Mouse (Mus musculus) brain, embryonic 18.5 days (tissue): Measurements from ENCODE around the gene Atp1a4.

Experiments used
- DNase-seq: peaks from one replicate; pipeline ENCODE4 v3.0.0-alpha.2; 2012; ENCODE audit warnings: low read depth, low spot score

Atp1a4 gene

DNA sequence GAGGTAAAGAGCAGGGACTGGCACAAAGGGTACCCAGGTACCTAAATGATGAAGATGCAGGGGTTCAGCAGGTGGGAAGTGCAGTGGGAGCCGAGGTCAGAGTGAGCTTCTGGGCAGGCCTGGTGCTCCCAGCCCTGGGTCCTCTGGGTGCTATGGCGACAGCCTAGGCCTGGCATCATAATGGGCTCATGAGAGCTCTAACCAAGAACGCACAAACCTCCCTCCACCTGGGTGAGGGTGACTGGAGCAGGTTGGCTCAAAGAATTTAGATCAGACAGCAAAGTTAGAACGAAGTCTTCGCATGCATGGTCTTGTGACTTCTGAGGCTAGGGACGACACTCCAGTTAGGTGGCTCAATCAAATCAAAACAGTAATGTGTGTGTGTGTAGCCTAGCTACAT is at the start of gene Atp1a4:
Gene Atp1a4 (minus strand): TSS at position 101 of the 400 bp plus-strand sequence.
- no peak for DNase-seq

DNA sequence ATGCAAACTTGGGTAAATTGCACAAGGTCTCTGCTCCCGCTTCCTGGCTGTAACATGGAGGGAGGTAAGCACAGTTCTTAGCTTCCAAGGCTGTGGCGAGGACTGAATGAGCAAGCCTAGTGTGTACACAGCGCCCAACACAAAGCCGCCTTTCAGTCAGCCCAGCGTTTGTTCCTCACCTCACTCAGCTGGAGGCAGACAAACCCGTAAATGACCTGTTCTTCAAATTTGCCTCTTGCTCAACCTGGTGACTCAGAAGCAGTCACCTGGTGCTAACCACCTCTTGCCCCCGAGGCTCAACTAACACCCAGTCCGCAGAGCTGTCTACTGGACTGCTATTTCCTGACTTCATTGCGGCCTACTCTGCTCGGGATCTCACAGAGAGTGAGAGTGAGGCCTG is 49.7 kb upstream of the Atp1a4 start:
- no peak for DNase-seq

DNA sequence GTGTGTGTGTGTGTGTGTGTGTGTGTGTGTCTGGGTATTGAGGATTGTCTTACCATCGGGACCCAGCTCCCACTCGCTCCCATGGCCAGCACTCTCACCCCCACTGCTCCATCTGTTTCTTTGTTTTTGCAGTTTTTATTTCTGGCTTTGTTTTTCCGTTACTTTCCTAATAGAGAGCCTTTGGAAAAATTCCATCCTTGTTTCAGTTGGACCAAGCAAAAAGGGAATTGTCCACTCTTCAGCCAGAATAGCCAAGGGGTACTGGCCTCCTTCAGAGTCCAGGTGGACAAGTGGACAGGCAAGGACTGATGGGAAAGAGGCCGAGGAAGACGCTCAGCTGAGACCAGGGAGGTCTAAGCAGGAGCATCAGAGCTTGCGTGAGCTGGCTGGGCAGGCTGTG is 48.7 kb upstream of the Atp1a4 start:
- DNase-seq = no peak

DNA sequence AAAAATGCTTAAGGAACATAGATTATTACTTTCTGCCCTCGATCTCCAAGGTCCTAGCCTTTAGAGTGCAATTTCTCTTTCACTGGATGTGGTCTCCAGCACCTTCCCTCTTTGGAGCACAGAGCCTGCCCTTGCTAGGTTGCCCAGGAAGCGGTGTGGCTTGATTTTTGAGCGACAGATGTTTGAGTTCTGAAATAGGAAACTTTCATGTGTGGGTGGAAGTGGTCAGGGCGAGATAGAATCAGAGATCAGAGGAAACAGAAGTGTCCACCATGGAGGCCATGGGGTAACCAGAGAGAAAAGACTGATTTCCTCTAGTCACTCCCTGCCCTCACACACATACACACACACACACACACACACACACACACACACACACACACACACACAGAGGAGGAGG is 48.0 kb upstream of the Atp1a4 start:
- DNase-seq = no peak

DNA sequence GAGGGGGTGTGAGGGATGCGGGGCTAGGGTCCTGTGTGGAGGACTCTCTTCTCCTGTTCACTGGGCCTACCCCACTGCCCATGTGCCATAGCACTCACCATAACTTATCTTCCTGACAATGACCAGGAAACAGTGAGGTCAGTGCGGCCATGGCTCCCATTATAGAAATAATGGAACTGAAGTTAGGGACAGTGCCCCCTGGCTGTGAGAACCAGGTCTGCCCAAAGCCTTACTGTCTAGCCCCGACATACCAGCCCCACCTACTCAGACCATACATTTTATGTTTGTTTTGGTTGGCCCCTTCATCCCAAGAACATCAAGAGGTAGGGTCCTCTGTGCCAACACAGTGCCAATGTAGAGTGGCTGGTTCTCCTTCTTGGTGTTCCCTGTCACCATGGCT is 47.4 kb upstream of the Atp1a4 start:
- no peak for DNase-seq

DNA sequence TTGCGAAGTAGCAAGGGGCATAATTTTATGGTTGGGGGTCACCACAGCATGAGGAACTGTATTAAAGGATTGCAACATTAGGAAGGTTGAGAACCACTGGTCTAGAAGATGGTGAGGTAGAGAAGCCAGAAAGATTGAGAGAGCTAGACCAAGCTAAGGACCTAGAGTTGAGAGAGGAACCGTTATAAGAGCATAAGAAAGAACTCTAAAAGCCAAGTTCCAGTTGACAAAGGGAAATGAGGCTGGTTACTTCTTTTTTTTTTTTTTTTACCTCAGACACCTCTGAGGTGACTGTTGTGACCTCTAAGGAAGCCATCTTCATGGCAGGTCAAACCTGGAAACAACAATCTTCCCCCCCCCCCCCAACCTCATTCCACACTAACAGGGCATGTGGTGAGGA is 46.9 kb upstream of the Atp1a4 start:
- no peak for DNase-seq

- DNase-seq = no peak
Measured at GRCm38 (mm10) chr1:172304443-172304842, 46.2 kb upstream of the Atp1a4 start.

DNA sequence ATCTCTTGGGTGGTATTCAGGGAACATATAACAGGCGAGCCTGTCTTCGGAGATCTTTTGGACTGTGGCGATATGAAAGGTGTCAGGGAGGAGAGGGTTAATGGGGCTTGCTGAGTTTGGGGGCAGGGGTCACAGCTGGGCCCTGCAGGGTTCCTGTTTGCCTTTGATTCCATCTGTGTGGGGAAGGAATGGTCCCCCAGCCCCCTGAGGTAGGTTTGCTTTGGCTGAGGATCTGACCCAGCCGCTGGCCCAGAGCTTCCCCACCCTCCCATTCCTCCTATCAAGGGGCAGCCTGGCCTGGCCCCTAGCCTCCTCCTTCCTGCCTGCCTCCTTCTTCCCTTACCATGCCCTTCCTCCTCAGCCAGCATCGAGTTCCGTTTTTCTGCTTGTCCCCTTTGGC is 44.6 kb upstream of the Atp1a4 start:
- DNase-seq = no peak

DNA sequence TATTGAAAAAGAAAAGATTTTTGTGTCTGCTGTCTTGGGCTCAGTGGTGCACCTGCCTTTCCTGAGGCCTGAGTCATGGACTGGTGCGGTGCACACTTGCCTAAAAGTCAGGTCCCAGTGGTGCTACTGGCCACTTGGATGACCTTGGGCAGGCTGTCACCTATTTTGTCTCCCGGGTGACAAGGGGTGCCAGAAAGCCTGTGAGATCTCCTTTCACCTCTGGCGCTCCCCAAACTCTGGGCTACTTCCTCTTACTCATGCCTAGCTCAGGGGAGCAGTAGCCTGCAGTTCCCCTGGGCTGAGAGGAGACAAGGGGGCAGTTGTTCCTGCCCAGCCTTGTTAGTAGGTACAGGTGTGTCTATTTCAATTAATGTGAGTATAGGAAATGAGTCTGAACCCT is 44.1 kb upstream of the Atp1a4 start:
- DNase-seq = no peak

GRCm38 (mm10) chr1:172301180-172301579 is 43.0 kb upstream of the Atp1a4 start:
- DNase-seq = no peak

DNA sequence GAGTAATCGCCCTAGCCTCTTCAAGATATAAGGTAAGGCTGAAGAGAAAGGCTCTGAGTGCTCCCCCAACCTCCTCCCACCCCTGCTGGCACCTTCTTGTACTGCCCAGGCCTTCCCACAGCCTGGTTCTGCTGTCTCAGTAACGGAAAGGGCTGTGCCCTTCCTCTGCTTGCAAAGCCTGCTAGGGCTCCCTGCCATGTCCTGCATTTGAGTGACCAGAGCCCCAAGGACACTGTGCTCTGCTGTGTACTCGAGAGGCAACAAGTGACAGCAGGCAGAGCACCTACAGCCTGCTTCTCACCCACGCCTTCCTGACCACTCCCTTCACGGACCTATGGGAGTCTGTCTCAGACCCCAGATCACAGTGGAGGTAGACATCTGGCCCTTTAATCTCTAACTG is 42.0 kb upstream of the Atp1a4 start:
- DNase-seq = no peak

GRCm38 (mm10) chr1:172299528-172299927 is 41.3 kb upstream of the Atp1a4 start:
- no peak for DNase-seq

DNA sequence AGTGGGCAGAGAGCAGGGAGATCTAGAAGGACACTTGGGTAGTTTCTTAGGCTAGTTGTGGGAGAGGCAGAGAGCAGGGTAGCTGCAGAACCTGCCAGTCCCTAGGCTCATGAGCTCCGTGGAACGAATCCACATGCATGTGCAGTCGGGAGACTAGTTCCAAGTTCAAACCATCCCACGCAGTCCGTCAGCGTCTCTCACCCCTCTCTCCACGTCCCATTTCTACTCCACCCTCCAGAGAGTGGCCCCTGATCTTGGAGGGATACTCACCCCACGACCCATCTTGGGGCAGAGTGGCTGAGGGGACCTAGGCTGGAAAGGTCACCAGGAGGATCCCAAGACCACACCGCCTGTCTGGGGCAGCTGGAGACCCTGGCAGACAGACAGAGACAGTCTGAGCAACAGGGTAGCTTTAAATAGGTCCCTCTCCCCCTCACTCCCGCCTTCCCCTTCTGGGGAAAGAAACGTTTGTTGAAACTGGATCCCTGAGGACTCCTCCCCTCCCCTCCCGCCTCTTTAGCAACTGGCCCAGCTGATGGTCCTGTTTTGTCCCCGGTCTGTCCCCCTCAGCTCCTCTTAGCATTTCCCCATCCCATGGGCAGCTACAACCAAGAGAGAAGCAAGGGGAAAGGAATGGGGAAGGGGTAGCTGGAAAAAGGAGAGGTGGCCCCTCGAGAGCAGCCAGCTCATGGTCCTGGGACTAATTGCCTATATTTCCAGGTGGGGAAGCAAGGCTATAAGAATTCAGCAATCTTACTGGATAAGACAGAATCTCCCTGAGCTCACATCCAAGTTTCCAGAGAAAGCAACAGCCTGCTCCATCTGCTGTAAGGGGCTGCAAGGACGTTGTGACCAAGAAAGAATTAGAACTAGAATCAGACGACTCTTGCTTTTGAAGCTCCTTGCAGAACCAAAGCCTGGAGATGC is 39.7 kb upstream of the Atp1a4 start, which contains the start of gene Atp1a2:
Gene Atp1a2 (minus strand): TSS at position 454 of the 927 bp plus-strand sequence.
- DNase-seq = no peak

- no peak for DNase-seq
Measured at GRCm38 (mm10) chr1:172296816-172297510, 38.7 kb upstream of the Atp1a4 start.

GRCm38 (mm10) chr1:172295751-172296197 is 37.6 kb upstream of the Atp1a4 start:
- DNase-seq = no peak

DNA sequence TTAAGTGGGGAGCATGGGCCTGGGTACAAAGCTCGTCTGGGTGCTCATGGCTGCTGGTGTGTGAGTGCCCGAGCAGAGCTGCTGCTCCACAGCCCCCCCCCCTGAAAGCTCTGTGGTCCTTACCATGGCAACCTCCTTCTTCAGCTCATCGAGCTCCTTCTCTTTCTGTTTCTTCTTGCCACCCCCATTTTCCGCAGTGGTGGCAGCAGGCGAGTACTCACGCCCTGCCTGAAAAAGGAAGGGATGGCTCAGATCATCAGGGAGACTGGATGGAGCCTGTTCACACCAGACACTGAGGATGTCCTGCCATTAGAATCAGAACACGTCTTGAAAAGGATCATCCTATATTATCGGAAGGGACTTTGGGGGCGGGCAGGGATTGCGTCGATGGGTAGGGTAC is 35.2 kb upstream of the Atp1a4 start:
- DNase-seq = no peak

DNA sequence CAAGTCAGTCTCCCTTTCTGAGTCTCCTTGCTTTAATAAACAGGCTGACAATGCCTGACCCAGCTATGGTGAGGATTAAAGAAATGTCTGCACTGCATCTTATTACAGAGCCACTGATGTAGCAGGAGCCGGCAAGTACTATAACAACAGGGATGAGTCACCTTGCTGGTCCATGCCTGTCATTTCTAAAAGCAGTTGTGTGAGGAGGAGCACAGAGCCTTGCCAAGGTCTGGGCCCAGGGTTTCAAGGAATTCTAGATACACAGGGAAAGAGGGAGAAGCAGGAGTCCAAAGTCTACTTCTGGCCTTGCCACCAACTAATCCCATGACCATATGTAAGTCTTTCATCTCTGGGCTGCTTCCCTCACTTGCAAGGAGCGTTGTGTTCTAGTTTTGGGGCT is 34.7 kb upstream of the Atp1a4 start:
- no peak for DNase-seq

DNA sequence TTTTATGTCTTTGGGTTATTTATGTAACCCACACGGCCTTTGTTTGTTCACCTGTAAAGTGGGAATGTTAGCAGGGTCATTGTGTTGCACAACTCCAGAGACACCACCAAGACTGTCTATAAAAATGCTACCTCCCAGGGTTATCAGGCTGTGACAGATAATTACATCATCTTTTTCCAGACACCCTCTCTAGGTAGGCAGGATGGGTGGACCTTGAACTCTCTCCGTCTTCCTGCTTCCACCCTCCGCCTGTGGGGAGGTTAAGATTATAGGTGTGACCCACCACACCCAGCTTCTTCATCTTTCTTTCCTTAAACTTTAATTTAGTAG is 31.4 kb upstream of the Atp1a4 start:
- DNase-seq = no peak

DNA sequence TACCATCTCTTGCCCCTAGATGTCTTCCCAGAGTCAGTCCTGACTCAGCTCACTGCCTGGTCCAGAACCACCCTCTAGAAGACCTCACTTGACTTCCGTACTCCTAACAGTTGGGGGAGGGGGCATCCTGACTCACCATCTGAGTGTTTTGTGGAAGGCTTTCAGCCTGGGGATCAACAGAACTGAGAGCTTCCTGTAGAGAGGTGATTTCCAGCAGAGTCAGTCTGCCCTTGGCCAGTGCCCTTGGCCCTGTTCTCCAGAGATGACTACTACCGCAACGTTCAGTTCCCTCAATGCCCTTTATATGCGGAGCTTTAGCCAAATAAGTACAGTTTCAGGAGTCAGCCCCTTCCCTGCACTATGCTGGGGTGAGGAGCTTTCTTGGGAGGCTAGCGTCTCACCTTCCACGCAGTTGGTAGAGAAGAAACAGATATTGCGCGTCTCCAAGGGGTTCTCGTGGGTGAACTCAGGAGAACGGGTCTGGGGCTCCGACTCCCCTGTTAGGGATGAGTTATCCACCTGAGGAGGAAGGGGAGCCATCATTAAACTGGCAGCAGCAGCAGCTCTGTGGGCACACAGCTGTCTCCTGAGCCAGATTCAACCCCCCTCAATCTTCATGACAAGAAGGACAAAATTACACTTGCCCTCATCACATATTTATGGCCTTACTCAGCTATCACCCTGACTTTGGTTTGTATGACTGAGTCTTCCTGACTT is 30.8 kb upstream of the Atp1a4 start:
- DNase-seq = no peak

GRCm38 (mm10) chr1:172286740-172287139 is 28.5 kb upstream of the Atp1a4 start:
- no peak for DNase-seq

GRCm38 (mm10) chr1:172284221-172284620 is 26.0 kb upstream of the Atp1a4 start:
- DNase-seq = no peak

DNA sequence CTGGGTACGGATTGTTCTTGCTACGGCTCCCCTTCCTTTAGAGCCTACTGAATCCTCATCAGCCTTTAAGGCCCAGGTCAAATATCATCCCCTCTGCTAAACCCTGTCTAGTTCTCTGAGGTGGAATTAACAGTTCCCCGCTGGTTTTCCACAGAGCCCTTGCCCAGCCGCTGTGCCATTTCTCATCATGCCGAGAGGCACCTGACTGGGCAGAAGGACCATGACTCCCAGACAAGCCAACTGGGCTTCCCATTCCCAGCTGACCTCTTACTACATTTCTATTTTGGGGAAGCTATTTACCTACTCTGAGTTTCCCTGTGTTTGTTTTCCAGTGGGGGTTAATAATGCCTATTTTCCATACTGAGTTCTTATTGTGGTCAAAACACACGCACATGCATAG is 24.9 kb upstream of the Atp1a4 start:
- DNase-seq = no peak
